Mouse (Mus musculus): Measurements from ENCODE around the gene Psmc2.

DNA sequence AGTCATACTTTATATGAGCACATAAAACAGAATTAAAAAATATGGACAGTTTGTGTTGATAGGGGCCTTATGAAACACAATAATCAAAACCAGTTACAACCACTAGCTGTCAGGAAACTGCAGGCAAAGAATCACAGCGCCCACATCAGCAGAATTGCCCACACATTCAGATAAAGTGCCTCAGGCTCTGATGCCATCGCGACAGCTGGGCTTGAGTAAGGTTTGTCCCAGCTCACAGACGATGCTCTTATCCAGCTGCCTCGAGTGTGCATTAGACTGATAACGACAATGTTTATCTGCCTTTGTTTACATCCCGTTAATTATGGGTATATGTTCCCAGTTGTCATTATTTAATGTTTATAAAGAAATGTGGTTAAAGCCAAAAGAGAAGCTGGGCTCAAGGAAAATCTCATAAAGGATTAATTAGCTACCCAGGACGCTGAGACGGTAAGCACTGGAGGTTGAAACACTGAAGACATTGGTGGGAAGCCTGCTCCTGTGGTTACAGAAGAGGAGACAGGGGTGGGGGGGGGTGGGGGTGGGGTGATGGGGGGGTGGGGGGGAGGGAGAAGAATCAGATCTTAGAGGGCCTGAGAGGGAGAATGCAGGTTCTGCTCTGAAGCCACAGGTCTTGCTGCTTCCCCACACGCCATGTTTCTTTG, 66.7 kb downstream of the Psmc2 start:
- TF ChIP-seq EP300 (IDR thresholded peaks at IDR 0.05; ENCODE audit: low read length) (no peak), TCF12 (IDR thresholded peaks at IDR 0.05; ENCODE audit: low read depth, low read length) (no peak), POLR2A (IDR thresholded peaks at IDR 0.05; ENCODE audit: low read depth, low read length) (no peak), MYC (IDR thresholded peaks at IDR 0.05; ENCODE audit: low read depth, low read length) (no peak), ELF1 (IDR thresholded peaks at IDR 0.05; ENCODE audit: low read depth, low read length) (no peak), MAZ (IDR thresholded peaks at IDR 0.05; ENCODE audit: low read depth, low read length) (no peak), USF1 (IDR thresholded peaks at IDR 0.05; ENCODE audit: low read depth, low read length) (no peak), CTCF (conservative IDR thresholded peaks at IDR 0.05 in 1 of 2, IDR thresholded peaks at IDR 0.05 in 1 of 2; ENCODE audit: low read depth in 2 of 2, low read length in 2 of 2) (no peak), RAD21 (IDR thresholded peaks at IDR 0.05; ENCODE audit: low read depth, low read length) (no peak), ZMIZ1 (IDR thresholded peaks at IDR 0.05; ENCODE audit: low read depth, low read length) (no peak)

Measured in CH12.LX (cell line).